Mouse (Mus musculus): ENCODE results near the gene Ccdc32. TPM values are rescaled to one million over a fixed set of nuclear protein-coding genes. Genes with fewer than 3 reads are reported as not detected.

Ccdc32 gene
- polyA plus RNA-seq (2014; fragmentation: Nextera tagmentation; extraction: Ambion mirVana) = 19.9 and 21.0 TPM in 2 replicates

- 0 out of 2 replicates have a peak, but pooled peaks cover 3% of the 10 kb centered on the region for H3K4me1 ChIP-seq (ENCODE audit: insufficient read depth)
- DNase-seq (peak; percentile 98), ATAC-seq (ENCODE audit: insufficient read depth) (peak; percentile 96)
- peak within 1 kb of the TSS; percentile 66 for H3K4me3 ChIP-seq (ENCODE audit: low read depth, low read length)
- peaks cover 9% of the 10 kb centered on the region; the same call in 1 of the 2 replicates for H3K36me3 ChIP-seq (ENCODE audit: insufficient read depth)
- peak within 1 kb of the TSS; percentile 62 for H3K4me2 ChIP-seq
- no peak for TF ChIP-seq CTCF (IDR thresholded peaks at IDR 0.05; ENCODE audit: low read depth)
- no peaks in the 10 kb centered on the region for H3K27me3 ChIP-seq (ENCODE audit: insufficient read depth, low read length)
- H3K9me3 ChIP-seq (ENCODE audit: low read depth, low read length) = no peaks in the 10 kb centered on the region
- H3K9ac ChIP-seq = peak within 1 kb of the TSS; percentile 65
- no peak within 1 kb of the TSS for H3K27ac ChIP-seq (ENCODE audit: low read depth)
- under 1% methylated on average over 28 of the region's 28 CpGs for WGBS
These were observed at the start of gene Ccdc32 for GRCm38 (mm10) chr2:119028941-119029551. Ccdc32 (minus strand) TSS chr2:119029393.

GRCm38 (mm10) chr2:119072397-119072796 lies 43.2 kb upstream of the Ccdc32 start:
- ATAC-seq (ENCODE audit: insufficient read depth) = no peak
- Histone ChIP-seq H3K4me2 (no peak overlapping the region), H3K4me3 (ENCODE audit: low read depth, low read length) (no peak overlapping the region), H3K27ac (ENCODE audit: low read depth) (no peak overlapping the region), H3K9ac (no peak overlapping the region), H3K4me1 (ENCODE audit: insufficient read depth) (no peaks in the 10 kb centered on the region), H3K36me3 (ENCODE audit: insufficient read depth) (peaks cover 65% of the 10 kb centered on the region), H3K9me3 (ENCODE audit: low read depth, low read length) (no peaks in the 10 kb centered on the region), H3K27me3 (ENCODE audit: insufficient read depth, low read length) (no peaks in the 10 kb centered on the region)
- 88% methylated on average over 4 of the region's 4 CpGs for WGBS
- TF ChIP-seq CTCF (IDR thresholded peaks at IDR 0.05; ENCODE audit: low read depth) = no peak
- no peak for DNase-seq

- no peak for DNase-seq
- Histone ChIP-seq H3K4me2 (no peak overlapping the region), H3K4me1 (ENCODE audit: insufficient read depth) (no peaks in the 10 kb centered on the region), H3K27ac (ENCODE audit: low read depth) (no peak overlapping the region), H3K36me3 (ENCODE audit: insufficient read depth) (peaks cover 30% of the 10 kb centered on the region), H3K9ac (no peak overlapping the region), H3K9me3 (ENCODE audit: low read depth, low read length) (no peaks in the 10 kb centered on the region), H3K27me3 (ENCODE audit: insufficient read depth, low read length) (no peaks in the 10 kb centered on the region), H3K4me3 (ENCODE audit: low read depth, low read length) (no peak overlapping the region)
- no peak for ATAC-seq (ENCODE audit: insufficient read depth)
- no peak for TF ChIP-seq CTCF (IDR thresholded peaks at IDR 0.05; ENCODE audit: low read depth)
- WGBS = 89% methylated on average over 2 of the region's 2 CpGs
These were observed 30.9 kb upstream of the Ccdc32 start for GRCm38 (mm10) chr2:119060139-119060538.

DNA sequence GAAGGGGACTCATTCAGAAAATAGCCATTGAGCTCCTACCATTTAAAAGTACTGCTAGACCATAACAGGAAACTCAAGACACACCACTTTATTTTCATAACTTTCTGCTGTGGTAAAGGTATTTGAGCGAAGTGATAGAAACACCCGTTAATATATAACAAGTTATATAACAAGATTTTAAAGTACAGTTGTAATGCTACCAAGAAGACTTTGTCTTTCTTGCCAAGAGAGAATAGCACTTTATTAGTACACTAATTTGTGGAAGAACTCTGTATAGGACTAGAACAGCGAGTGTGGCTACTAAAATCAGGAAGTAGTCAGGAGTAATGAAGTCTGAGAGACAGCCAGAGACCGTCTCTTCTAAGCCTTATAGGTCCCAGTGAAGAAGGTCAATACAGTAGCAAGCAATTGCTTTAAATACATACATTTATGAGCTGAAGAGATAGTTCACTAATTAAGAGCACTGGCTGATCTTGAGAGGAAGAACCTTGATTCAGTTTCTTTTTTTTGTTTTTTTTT lies 21.0 kb upstream of the Ccdc32 start:
- ATAC-seq (ENCODE audit: insufficient read depth) (no peak), DNase-seq (no peak)
- H3K4me3 ChIP-seq (ENCODE audit: low read depth, low read length) = no peak overlapping the region
- H3K9ac ChIP-seq = no peak overlapping the region
- H3K4me1 ChIP-seq (ENCODE audit: insufficient read depth) = no peaks in the 10 kb centered on the region
- no peak for TF ChIP-seq CTCF (IDR thresholded peaks at IDR 0.05; ENCODE audit: low read depth)
- no peaks in the 10 kb centered on the region for H3K9me3 ChIP-seq (ENCODE audit: low read depth, low read length)
- 89% methylated on average over 4 of the region's 4 CpGs for WGBS
- H3K27me3 ChIP-seq (ENCODE audit: insufficient read depth, low read length) = no peaks in the 10 kb centered on the region
- no peak overlapping the region for H3K4me2 ChIP-seq
- no peaks in the 10 kb centered on the region for H3K36me3 ChIP-seq (ENCODE audit: insufficient read depth)
- no peak overlapping the region for H3K27ac ChIP-seq (ENCODE audit: low read depth)

DNA sequence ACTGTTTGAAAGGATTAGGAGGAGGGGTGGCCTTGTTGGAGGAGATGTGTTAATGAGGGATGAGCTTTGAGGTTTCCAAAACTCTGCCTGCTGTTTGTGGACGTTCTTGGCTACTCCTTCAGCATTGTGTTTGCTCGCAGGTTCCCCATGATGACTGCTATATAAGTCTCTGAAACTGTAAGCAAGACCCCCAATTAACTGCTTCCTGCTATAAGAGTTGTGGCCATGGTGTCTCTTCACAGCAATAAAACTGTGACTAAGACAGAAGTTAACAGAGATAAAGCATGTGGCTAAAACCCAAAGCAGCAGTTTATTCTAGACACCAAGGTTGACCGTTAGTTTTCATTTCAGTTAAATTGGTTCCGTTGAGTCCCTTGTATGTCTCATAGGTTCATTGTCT lies 18.7 kb upstream of the Ccdc32 start:
- ATAC-seq (ENCODE audit: insufficient read depth) (no peak), DNase-seq (peak; percentile 19)
- no peaks in the 10 kb centered on the region for H3K36me3 ChIP-seq (ENCODE audit: insufficient read depth)
- H3K4me3 ChIP-seq (ENCODE audit: low read depth, low read length) = peak overlapping the region; percentile 64
- TF ChIP-seq CTCF (IDR thresholded peaks at IDR 0.05; ENCODE audit: low read depth) = no peak
- WGBS = 16% methylated on average over 4 of the region's 4 CpGs
- H3K27ac ChIP-seq (ENCODE audit: low read depth) = peak overlapping the region; percentile 88
- peak overlapping the region; percentile 65 for H3K9ac ChIP-seq
- H3K9me3 ChIP-seq (ENCODE audit: low read depth, low read length) = no peaks in the 10 kb centered on the region
- H3K4me2 ChIP-seq = peak overlapping the region; percentile 55
- no peaks in the 10 kb centered on the region for H3K4me1 ChIP-seq (ENCODE audit: insufficient read depth)
- no peaks in the 10 kb centered on the region for H3K27me3 ChIP-seq (ENCODE audit: insufficient read depth, low read length)

DNA sequence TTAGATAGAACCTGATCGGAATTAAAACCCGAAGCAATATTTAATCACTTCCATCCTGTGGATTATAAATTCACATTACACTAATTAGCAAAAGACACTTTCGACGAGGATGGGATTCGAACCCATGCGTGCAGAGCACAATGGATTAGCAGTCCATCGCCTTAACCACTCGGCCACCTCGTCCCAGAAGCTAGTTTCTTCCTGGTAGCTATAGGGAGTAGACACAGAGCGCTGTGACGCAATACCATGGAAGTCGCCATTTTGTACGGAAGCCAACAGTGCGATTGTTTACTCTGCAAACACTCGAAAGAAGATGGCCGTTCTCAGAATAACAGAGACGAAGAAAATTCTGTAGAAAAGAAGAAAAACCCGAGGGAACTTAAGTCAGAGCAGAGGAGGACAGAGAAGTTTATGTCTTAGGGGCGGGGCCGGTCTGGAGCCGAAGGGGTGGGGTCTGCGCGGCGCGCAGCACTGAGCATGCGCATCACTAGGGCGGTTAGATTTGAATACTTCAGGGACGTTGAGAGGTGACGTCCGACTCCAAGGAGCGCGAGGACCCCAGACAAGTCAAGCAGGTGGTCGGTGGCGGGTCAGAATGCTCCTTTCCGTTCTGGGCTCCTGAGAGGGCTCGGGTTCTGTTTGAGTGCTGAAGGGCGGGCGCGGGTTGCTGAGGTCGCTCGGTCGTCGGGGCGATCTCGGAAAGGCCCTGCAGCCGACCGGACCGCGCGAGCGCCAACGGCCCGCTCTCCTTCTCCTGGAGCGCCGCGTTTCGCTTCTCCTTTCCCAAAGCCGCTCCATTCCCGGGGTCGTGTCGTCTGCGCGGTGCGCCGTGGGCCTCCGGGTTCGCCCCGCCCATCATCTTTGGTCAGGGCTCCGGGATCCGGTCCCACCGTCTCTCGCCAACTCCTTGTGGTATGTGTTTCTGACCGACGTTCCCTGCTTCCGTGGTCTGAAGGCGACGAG lies 17.7 kb upstream of the Ccdc32 start, which contains the start of gene Knl1:
Gene Knl1, plus strand, starts transcription at position 471 of the 963 bp plus-strand sequence.
- ATAC-seq (ENCODE audit: insufficient read depth) (peak; percentile 96), DNase-seq (peak; percentile 99)
- no peaks in the 10 kb centered on the region for H3K4me1 ChIP-seq (ENCODE audit: insufficient read depth)
- H3K9me3 ChIP-seq (ENCODE audit: low read depth, low read length) = no peaks in the 10 kb centered on the region
- H3K27me3 ChIP-seq (ENCODE audit: insufficient read depth, low read length) = no peaks in the 10 kb centered on the region
- TF ChIP-seq CTCF (IDR thresholded peaks at IDR 0.05; ENCODE audit: low read depth) = no peak
- under 1% methylated on average over 77 of the region's 77 CpGs for WGBS
- H3K9ac ChIP-seq = peak within 1 kb of the TSS; percentile 65
- H3K27ac ChIP-seq (ENCODE audit: low read depth) = peak within 1 kb of the TSS; percentile 88
- peak within 1 kb of the TSS; percentile 64 for H3K4me3 ChIP-seq (ENCODE audit: low read depth, low read length)
- 0 out of 2 replicates have a peak, but pooled peaks cover 6% of the 10 kb centered on the region for H3K36me3 ChIP-seq (ENCODE audit: insufficient read depth)
- peak within 1 kb of the TSS; percentile 55 for H3K4me2 ChIP-seq

Measured in lung, embryonic 14.5 days (tissue).